Mouse (Mus musculus) left cerebral cortex, postnatal 4 days (tissue): ENCODE results near the gene Atp13a3. TPM values are rescaled to one million over a fixed set of nuclear protein-coding genes. Genes with fewer than 3 reads are reported as not detected.

Experiments used
- DNase-seq: peaks from one replicate; pipeline ENCODE4 v3.0.0-alpha.2; 2022
- intact Hi-C: fragments of 180-260 bp; cut with DNase I; formaldehyde crosslinking; loops from one replicate; pipeline ENCODE4 v1.15.1; 2025
- total RNA-seq, 2 experiments: library from RNA; stranded (reverse); gene quantifications; 2 replicates each; pipeline ENCODE4 v1.2.3; 2021

Atp13a3 gene
- total RNA-seq, 2 experiments from 2014 or later: 75.4 to 83.1 TPM

DNA sequence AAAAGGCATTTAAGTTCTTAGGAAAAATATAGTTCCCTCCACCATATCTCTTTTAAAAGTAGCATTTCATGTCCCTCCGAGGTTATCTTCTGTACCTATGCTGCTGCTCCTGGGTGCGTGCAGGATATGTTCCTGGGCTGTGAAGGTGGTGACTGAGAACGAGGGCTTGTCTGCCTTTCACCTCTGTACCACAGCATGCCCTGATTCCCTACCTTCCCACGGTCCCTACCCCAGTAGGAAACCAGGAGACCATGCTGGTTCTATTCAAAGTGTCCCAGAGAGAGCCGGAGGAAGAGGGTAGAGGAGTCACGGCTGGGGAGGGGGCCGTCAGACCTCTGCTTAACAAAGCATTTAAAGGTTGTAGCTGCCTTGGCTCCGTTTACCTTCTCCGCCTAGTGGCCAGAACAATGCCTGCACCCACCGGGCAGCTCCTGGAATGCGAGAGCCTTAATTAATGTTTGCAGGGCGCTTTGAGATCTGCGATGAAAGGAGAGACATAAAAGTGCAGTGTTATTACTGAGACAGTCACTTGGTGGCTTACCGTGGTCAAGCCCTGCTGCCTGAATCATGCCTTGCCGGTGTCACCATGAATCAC lies 121.9 kb downstream of the Atp13a3 start:
- peak; percentile 46 for DNase-seq
- intact Hi-C loops: no loop called here

DNA sequence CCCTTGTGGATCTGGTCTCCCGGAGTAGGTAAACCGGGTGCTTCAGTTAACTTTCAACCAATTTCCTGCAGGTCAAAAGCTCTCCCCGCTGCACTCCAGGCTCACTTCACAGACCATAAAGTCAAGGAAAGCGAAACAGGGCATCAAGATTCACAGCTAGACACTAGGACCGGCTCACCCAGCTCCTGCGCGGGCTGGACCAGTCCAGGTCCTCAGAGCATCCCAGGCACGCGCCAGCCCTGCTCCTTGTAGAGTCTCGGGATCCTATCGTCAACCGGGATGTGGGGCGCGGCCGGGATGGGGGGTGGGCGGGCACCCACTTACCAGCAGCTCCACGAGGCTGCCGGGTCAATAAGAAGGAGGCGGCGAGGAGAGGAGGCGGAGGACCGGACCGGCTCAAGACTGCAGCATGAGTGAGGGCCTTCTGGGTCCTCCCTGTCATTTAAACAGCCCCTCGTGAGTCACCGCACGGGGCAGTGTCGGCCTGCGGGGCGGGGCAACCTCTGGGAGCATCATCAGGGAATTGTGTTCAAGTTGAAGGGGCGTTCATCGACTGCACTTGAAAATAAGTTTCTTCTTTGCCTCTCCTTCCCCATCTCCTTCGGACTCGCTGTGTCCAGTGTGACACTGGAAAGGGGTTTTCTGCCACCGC lies 122.8 kb downstream of the Atp13a3 start, which contains the start of gene Lrrc15:
Gene Lrrc15 (minus strand): TSS at position 413 of the 652 bp plus-strand sequence.
- intact Hi-C loops: no loop called here
- peak; percentile 20 for DNase-seq

DNA sequence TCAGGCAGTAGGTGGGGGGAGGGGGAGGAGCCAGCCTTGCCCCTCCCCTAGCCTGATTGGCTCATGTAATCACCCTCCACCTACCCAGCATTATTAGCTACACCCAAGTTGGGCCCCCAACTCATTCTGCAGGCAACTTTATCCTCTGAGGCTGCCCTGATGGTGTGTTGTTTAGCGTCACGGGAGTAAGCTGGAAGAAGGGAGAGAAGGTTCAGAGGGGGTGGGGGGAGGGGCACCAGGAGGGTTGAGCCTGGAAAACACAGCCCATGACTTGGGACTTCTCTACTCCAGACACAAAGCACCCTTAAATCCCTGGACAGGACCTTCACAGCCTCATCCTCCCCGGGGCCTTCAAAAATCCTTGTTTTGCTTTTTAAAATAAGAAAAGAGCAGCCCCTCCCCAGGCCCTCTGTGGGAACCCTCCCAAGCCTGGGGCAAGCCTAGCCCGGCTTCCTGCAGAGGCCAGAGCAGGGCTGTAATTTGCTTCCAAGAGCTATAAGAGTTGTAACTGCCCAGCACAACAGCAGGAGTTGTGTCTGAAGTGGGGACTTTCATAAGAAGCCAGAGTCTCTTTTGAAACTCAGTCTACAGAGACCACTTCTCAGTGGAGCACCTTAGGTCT lies 125.0 kb downstream of the Atp13a3 start:
- intact Hi-C loops: no loop called here

DNA sequence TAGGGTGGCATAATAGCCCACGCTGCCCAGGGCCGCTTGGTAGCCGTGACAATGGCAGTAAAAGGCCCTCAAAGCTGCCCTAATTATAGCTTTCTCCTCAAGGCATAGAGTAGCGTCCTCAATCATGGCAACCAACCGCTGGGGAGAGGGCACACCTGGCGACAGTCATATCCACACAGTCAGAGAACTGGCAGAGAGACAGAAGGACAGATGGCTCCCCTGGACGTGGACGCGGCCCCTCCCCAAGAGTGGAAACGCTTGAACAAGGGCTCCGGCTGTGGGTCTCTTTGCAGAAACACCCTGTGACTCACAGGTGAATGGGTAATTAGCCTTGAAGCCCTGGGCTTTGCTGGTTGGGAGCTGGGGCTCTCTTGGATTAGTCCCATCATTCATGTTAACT lies 127.4 kb downstream of the Atp13a3 start:
- peak; percentile 38 for DNase-seq
- intact Hi-C loops: no loop called here

More for the DNA sequence above, 125.0 kb downstream of the Atp13a3 start:
- no peak for DNase-seq

DNA sequence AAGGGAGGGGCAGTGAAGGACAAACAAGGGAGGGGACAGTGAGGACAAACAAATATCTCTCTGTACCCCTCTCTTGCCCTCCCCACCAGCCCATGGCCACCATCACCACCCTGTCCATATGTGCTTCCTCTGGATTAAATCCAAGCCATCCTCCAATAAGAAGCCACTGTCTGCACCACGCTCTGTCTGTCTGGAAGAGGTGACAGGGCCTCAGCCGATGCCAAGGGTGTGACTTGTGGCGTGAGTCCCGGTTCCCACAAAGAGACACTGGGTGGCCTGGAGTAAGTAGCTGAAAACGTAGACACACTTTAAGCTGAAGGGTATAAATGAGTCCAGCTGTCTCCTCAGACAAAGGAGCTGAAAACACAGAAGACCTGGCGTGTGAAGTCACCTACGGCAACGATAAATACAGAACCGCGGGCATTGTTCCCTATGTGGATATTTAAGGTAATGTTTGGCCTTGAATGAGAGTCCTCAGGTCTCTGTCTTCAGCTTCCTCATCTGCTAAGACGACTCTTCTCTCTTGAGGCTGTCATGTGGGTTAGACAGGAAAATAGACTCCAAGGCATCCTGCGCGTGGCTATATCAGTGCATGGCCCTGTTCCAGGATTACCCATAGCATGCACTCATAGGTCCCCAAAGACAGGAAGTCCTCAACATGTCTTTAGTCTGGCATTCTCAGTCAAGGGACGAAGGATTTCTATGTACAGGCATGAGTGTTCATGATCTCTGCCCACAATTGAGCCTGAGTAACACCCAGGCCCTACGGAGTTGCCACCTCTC lies 130.0 kb downstream of the Atp13a3 start:
- DNase-seq: peak; percentile 32

DNA sequence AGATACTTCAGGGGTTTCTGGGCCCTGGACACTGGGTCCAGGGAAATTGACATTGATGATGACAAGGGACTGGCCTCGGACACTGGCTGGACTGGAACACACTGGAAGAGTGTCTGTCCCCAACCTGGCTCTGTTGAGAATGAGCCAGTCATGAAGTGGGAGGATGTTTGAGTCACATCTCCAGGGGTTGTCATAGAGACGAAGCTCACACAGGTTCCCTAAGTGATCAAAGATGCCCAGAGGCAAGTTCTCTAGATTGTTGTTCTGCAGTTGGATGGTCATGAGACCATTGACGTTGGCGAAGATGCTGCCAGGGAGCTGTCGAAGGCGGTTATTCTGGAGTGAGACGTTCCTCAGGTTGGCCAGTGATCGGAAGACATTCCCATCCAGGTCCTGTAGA lies 132.7 kb downstream of the Atp13a3 start:
- DNase-seq: no peak
- intact Hi-C loops: no loop called here

More for the DNA sequence above, 130.0 kb downstream of the Atp13a3 start:
- intact Hi-C loops: no loop called here

DNA sequence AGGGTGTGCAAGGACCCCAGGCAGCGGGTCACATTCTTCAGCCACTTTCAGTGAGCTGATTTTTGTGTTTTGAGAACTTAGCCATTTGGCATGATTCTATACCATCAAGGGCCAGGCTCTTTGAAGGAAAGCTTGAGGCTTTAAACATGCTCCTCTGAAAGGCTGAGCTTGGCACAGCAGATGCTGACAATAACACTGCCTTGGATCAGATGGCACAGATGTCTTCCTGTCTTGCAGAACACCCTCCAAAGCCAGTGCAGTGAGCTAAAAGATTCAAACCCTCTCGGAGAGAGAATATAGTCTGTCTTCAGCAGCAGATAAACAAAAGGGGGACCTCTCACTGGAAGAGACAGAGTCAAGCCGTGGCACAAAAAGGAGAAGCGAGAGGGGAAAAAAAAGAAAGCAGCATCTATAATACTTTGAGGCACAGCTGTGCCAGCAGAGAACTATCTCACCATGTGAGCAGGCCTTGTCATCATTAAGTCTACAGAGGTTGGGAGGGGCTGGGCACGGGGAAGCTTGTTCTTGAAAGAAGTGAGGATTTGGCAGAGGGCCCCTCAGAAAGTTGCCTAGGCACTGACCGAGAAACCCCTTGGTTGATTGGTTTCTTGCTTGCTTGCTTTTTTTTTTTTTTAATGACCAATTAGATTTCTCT lies 133.7 kb downstream of the Atp13a3 start:
- intact Hi-C loops: no loop called here
- no peak for DNase-seq

DNA sequence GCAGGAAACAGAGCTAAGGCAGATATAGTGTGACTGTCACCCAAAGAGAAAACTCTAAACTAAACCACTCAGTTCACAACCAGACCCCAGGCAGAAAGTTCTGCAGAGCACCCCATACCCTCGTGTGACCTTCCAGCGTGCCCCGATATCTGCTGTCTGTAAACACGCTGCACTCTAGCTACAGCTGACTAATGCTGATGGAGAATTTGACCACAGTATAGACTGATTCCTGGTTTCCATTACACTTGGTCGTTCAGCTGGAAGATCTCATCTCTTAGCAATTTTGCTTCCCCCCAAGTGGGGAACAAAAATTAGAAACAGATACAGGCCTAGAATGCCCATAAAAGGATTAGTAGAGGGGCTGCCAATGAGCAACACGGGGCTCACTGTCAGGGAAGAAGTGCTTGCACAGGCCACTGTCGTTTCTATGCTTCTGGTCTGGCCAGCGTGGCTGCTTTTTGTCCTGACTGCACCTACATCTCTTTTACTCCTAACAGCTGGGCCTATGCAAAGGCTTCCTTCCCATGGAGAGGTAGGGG lies 134.5 kb downstream of the Atp13a3 start:
- DNase-seq: no peak
- intact Hi-C loops: no loop called here

DNA sequence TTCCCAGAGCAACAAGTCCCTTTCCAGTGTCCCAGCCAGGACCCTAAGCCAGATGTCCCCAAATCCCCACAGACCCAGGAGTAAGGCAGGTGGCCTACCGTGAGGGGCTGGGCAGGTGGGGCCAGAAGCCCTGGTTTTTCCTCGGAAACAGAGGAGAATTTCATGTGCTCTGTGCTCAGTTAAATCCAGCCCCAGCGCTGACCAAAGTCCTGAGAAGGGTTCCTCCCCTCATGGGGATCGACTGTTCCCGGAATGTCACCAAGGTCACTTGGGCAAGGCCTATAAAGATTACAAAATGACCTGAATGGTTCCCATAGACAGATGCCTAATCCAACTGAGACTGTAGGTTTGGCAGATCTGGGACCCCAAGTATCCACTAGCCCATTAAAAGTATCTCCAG lies 138.4 kb downstream of the Atp13a3 start, which contains the start of gene Cpn2:
Gene Cpn2 (minus strand): TSS at position 141 of the 400 bp plus-strand sequence.
- no peak for DNase-seq
- intact Hi-C loops: no loop called here

DNA sequence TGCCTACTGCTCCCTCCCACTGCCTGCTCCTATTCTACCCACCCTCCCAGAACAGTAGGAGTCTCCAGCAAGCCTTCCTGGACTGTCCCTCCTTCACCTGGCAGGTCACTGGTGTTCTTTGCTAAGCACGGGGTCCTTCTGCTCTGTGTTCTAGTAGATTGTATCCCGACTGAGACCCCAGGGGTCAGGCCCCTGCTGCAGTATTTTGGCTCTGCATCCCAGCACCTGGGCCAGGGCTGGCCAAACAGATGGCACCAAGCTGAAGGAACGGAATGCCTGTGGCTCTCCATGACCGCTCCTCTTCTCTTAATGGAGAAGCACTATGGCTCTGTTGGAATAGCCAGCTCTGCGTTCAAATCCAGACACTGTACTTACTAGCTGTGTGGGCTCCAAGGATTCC lies 139.2 kb downstream of the Atp13a3 start:
- DNase-seq: peak; percentile 39
- intact Hi-C loops: no loop called here

DNA sequence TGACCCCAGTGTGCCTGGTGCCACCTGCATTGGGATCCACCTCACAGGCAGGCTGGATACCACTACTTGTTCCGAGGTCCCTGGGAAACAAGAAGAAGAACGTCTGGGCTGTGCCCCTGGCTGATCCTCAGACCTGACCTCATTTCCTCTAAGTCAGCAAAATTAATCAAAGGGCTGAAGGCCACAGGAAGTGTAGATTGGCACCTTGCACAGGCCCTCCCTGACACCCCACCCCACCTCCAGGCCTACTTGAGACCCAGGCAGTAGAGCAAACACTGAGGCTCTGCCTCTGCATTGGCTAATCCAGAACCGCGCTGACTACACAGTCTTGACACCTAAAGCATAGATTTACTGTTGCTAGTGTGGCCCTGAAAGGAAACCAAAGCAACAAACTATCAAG lies 140.2 kb downstream of the Atp13a3 start:
- DNase-seq: no peak
- intact Hi-C loops: no loop called here

DNA sequence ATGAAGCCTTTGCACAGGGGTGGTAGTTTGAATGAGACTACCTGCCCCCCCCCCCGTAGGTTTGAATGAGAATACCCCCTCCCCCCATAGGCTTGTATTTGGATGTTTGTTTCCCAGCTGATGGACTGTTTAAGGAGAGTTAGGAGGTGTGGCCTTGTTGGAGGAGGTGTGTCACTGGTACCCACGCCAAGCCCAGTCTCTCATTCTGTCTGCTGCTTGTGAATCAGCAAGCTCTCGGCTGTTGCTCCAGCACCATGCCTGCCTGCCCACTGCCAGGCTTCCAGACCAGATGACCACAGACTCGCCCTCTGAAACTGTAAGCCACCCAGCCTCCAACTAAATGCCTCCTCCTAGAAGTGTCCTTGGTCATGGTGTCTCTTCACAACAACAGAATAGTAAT lies 142.6 kb downstream of the Atp13a3 start:
- DNase-seq: no peak
- intact Hi-C loops: no loop called here

DNA sequence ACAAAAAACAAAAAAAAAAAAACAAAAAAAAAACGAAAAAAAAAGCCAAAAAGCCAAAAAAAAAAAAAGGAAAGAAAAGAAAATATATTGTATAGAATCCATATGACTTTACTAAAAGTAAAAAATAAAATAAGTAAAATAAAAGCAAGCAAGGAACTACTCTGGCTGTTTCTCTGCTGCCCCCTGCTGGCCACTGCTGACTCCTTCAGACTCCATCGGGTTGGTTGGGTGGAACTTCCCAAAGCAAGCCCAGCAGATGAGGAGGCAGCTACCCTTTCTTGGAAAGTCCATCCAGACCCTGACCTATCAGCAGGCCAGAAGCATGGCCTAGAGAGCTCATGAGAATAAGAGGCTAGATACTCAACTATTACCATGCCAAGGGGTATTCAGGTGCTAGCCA lies 143.1 kb downstream of the Atp13a3 start:
- DNase-seq: peak; percentile 72
- intact Hi-C loops: no loop called here

Other genes with a start within 250 kb of the Atp13a3 start
- not detected for gene Cpn2, start 138.5 kb downstream of the Atp13a3 start, total RNA-seq
- gene Lrrc15, start 122.7 kb downstream of the Atp13a3 start, total RNA-seq: under 1 TPM in 1 of 2 experiments, not detected in 1; 0.12 TPM
- gene Gp5, start 95.2 kb downstream of the Atp13a3 start, total RNA-seq: under 1 TPM; 0.30 to 0.62 TPM
- gene Tmem44, start 144.9 kb upstream of the Atp13a3 start, total RNA-seq: 100 to 1,000 TPM; 101 to 112 TPM
- gene Lsg1, start 181.6 kb upstream of the Atp13a3 start, total RNA-seq: 10 to 100 TPM; 28.6 to 29.8 TPM
- gene Fam43a, start 193.7 kb upstream of the Atp13a3 start, total RNA-seq: 10 to 100 TPM; 11.5 to 12.7 TPM